Mouse (Mus musculus) yolk sac, embryonic 10.5 days (tissue): ENCODE measurements at regions not wholly inside any gene's neighbourhood (a gene's known extent, or its start where the extent isn't known, plus 50 kb on each side); places are given as distances from the start of the nearest gene placed in this dataset.

ENCODE experiments used
- DNase-seq: peaks from one replicate; pipeline ENCODE4 v3.0.0-alpha.2; 2017; ENCODE audit warnings: low spot score

DNA sequence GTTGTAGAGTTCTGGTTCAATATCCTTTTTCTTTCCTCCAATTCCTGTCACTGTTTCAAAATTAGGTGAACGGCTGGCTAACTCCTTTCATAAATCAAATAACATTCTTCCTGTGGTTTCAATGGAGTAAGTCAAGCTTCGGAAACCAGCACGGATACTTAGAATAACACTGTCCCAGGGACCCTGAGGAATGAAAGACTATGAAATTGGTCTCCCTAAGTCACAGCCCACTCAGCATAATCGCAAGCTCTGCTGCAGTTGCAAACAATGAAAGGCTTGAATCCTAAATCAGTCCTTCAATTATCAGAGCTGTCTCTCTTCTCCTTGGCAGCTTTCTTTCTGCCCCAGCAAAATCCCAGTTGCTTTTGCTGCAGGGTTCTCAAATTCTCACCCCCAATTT lies 475.8 kb downstream of the Rps29 start:
- no peak for DNase-seq

- DNase-seq = no peak
Measured at GRCm38 (mm10) chr12:68680668-68681067, 478.3 kb downstream of the Rps29 start.

GRCm38 (mm10) chr12:68676096-68676775 lies 482.8 kb downstream of the Rps29 start:
- no peak for DNase-seq

DNA sequence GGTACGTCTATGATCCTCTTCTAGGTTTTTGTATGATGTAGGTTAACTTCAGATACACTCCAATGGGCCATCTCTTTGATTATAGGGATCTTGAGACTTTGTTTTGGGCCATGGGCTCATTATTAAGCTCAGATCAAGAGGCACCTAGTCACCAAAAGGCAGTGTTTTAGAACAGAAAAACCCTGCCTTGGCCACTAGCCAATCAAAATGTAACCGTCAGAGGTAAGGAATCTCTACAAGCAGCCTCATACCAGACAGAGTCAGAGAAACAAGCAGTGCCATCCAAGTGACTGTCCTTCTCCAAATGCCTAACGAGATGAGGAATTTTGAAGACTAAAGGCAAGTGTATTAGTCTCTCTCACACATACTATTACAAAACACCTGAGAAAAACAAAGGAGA lies 487.0 kb downstream of the Rps29 start:
- no peak for DNase-seq

DNA sequence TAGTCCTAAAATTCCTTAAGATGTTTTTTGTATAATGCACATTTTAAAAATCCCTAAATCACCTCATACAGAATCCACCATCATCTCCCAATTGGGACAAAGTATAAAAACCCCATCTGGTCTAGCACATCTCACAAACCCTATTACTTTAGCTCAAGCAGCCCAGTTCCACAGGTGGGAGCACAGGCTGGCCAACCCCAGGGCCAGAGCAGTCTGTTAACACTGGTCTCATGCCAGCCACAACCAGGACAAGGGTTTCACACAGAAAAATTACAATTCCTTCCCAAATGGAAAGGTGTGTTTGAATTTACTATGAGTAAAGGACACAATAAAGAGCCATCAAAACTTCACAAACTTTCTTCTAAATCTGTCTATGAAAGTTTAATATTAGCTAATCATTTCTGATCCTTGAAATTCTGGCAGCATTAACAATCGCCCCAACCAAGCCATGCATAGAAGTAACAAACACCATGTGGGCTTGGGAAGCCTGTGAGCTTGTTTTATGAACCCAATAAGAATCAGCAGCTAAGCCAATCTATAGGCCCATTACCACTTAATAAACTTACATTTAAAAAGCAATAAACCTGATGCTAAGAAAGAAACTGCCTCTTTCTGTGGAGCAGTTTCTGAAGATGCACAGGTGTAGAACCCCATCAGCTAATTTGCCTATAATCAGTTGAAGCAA lies 512.9 kb downstream of the Rps29 start:
- DNase-seq = no peak

GRCm38 (mm10) chr12:68643671-68644070 lies 515.3 kb downstream of the Rps29 start:
- no peak for DNase-seq

GRCm38 (mm10) chr12:68632441-68632840 lies 526.5 kb downstream of the Rps29 start:
- DNase-seq = no peak

DNA sequence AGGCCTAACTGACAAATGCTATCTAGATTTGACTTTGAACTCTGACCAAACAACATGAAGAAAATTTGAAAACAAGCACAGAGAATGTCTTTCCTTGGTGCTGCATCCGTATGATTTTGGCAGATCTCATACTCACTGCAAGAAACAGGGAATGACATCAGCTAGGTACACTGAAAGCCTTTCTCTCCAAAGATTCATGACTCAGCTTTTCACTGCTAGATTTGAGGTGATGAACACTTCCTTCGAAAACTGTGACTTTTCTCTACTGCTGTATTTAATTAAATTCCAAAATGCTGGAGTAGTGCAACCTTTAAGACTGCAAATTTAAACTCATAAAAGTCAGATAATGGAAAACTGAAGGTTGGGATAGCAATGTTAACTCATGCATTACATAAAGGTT lies 540.6 kb downstream of the Rps29 start:
- no peak for DNase-seq

DNA sequence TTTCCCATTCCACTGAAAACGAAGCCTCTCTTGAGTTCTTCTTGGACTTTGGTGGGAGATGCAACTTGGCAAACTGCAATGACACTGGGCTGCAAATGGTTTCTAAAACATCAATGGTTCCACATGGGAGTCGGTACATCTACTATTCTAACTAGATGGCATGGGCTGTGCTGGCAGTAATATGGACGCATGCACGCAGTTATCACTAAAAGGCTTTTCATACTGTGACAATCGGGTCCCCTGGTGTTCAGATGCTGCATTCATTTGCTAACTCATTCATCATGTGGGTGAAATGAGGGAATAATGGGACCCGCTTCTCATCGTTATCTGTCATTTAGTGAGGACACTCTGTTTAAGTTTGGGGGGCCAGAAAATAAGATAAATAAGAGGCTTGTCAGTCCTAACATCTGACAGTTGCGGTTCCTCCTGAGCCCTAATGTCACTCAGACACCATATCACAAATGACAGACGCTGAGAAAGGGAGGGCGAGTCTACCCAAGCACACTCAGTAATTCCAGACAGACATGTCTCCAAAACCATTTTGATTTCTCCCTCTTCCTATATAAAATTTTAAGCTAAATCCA lies 553.5 kb downstream of the Rps29 start:
- no peak for DNase-seq

GRCm38 (mm10) chr12:68604524-68605299 lies 554.3 kb downstream of the Rps29 start:
- no peak for DNase-seq

DNA sequence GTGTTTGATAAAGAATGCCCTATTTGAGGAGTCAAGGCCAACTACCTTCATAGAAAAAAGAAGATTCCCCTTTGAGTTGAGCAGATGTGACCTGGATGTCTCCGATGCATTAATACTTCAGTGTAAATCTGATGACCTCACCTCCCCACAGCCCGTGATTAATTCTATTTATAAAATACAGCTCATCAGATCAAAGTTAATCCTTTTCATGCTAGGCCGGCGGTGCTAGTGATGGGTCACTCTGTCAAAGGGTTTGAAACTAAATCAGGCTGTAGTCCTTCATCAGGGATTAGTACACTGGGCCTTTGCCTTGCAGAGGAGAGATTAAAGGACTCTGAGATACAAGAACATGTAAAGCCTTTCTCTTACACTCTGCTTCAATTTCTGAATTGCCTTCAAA lies 556.3 kb downstream of the Rps29 start:
- no peak for DNase-seq

DNA sequence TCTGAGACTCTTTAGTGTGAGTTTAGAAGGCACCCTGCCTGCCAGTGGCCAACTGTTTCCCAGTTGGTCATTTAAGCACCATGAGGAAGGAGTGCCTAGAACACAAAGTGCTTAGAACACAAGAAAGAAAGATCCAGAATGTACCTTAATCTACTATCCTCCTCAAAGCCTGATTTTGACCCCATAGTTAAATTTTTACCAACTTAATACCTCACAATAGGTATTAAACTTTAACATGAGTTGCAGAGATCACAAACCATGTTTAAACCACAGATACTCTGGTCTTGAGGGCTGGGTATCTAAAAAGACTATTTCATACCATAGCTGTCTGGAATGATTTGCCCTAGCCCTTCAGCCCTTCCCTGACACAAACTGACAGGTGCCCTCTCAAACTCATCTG lies 557.6 kb downstream of the Rps29 start:
- DNase-seq = no peak

GRCm38 (mm10) chr12:68599681-68600596 lies 559.0 kb downstream of the Rps29 start:
- peak; percentile 7 for DNase-seq

DNA sequence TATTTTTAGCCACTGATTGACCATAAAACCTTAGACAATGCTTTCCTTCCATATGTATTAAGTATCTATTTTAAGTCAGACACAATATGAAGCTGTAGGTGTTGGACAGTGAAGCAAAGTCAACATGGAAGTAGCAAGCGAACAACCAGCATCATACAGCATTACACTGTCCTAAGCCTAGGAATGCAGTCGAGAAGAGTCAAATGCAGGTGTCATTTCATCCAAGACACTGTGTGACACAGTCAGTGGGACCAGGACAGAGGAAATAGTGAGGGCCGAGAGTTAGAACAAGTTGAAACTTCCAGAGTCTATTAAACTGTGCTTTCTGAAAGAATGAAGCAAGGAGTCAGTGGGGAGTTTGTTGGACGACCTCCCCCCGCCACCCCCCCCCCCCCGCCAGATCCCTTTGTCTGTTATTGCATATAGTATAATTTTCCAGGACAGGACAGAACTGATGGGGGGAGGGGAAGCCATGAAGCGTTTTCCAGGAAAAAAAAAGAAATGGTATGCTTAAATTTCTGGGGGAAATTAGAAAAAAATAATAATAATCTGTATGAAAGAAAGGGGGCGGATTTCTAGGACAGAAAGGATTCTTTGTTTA lies 559.9 kb downstream of the Rps29 start:
- no peak for DNase-seq

DNA sequence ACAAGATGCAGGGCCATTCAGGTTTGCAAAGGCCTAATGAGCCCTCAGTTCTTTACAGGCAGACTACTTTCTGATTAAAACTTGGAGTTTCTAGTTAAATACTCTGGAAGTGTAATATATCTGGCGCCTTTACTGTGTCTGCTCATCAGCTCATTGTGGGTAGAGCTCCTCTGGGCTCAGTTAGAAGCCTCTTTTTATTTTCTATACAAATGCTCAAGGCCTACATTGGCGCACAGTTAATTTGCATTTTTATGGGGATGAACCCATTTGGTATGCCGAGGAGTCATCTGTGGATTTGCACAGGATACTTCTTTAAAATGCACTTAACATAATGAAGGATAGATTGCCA lies 573.5 kb downstream of the Rps29 start:
- DNase-seq = no peak

GRCm38 (mm10) chr12:68584786-68585523 lies 574.0 kb downstream of the Rps29 start:
- no peak for DNase-seq

- DNase-seq = no peak
Measured at GRCm38 (mm10) chr12:68579909-68580308, 579.1 kb downstream of the Rps29 start.

- no peak for DNase-seq
Measured at GRCm38 (mm10) chr12:68577453-68577852, 581.5 kb downstream of the Rps29 start.

- DNase-seq = no peak
Measured at GRCm38 (mm10) chr12:68576855-68577254, 582.1 kb downstream of the Rps29 start.

DNA sequence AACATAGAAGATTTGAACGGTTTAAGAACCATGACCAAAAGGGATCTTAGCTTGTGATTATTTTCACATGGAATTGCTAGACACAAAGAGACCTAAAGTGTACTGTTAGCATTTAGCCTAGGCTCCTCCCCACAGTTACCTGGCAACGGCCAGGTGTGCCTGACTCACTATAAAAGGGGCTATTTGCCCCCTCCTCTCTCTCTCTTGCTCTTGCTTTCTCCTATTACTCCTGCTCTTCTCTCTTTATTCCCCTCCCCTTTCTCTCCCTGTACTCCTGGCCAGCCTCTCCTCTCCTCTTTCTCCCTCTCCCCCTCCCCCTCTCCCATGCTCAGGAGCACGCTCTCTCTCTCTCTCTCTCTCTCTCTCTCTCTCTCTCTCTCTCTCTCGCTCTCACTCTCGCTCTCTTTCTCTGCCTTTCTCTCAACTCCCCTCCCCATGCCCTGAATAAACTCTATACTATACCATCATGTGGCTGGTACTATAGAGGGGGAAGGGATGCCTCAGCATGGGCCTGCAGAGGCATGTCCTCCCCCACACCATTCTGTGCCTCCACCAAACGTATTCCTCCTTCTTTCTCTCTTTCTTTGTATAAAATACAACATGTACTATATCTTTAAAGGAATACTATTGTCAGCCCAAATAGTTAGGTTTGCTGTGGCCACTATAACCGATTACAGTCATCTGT lies 603.9 kb downstream of the Rps29 start:
- no peak for DNase-seq
